ENCODE assay signal across 10 mouse cellular contexts in genomic region chr8:94996037-94996436, GRCm38 (mm10). TPM values are rescaled to one million over a fixed set of nuclear protein-coding genes. Genes with fewer than 3 reads are reported as not detected.
A peak's percentile ranks its signal among the peaks of the same experiment; 100 is the strongest.
DNase-seq lines count a peak whose midpoint lies in the region; ATAC-seq and TF ChIP-seq lines count a peak whose summit lies in the region.
"Had no signal": no experiment of that assay in that cellular context is flagged by ENCODE, and none has a peak within 500 bp of the region (broad histone marks: within the 10 kb centered on the region; RNA-seq: fewer than 3 reads in every experiment).

No protein-coding gene starts in this region.

- WGBS in kidney, adult 2 months: 54% methylated on average over 12 of the region's 12 CpGs
- WGBS in kidney, embryonic 14.5 days: 77% methylated on average over 12 of the region's 12 CpGs
- WGBS in embryonic facial prominence, embryonic 12.5 days: 74% methylated on average over 12 of the region's 12 CpGs
- WGBS in hindbrain, embryonic 15.5 days: 13% methylated on average over 12 of the region's 12 CpGs
- WGBS in neural tube, embryonic 13.5 days: 24% methylated on average over 12 of the region's 12 CpGs
- 79% methylated on average over 12 of the region's 12 CpGs for WGBS in heart, embryonic 11.5 days (ENCODE audit: insufficient replicate concordance)

- no peak overlapping the region for H3K4me2 ChIP-seq in kidney, embryonic 14.5 days (replicated peaks; ENCODE audit: low read depth, low read length)
- H3K4me2 ChIP-seq in embryonic facial prominence, embryonic 12.5 days (replicated peaks): peak overlapping the region; percentile 34; the same call in 1 of the 2 replicates
- H3K4me2 ChIP-seq in hindbrain, embryonic 15.5 days: peak overlapping the region; percentile 66
- peak overlapping the region; percentile 79 for H3K4me2 ChIP-seq in neural tube, embryonic 13.5 days
- H3K4me2 ChIP-seq in heart, embryonic 11.5 days: no peak overlapping the region

- no peak for DNase-seq in kidney, adult 2 months
- DNase-seq in urinary bladder, postnatal 25 days (ENCODE audit: low spot score): no peak
- DNase-seq in kidney, adult 18-20 months: no peak
- DNase-seq: kidney, postnatal 4 days had no signal

- peak overlapping the region; percentile 18; the same call in 1 of the 2 replicates for H3K27ac ChIP-seq in kidney, adult 2 months (ENCODE audit: insufficient read depth, low read depth, low read length)
- H3K27ac ChIP-seq in kidney, embryonic 14.5 days (ENCODE audit: low read depth, low read length): no peak overlapping the region
- H3K27ac ChIP-seq in embryonic facial prominence, embryonic 12.5 days: no peak overlapping the region
- peak overlapping the region; percentile 93 for H3K27ac ChIP-seq in hindbrain, embryonic 15.5 days (replicated peaks)
- peak overlapping the region; percentile 98 for H3K27ac ChIP-seq in neural tube, embryonic 13.5 days (replicated peaks)
- H3K27ac ChIP-seq in heart, embryonic 11.5 days (ENCODE audit: low read depth, low read length): no peak overlapping the region

- H3K36me3 ChIP-seq in kidney, adult 2 months (ENCODE audit: control insufficient read depth, insufficient read depth, low read length): no peaks in the 10 kb centered on the region
- H3K36me3 ChIP-seq in kidney, embryonic 14.5 days (ENCODE audit: control insufficient read depth, insufficient read depth, low read length): no peaks in the 10 kb centered on the region
- H3K36me3 ChIP-seq in embryonic facial prominence, embryonic 12.5 days: no peaks in the 10 kb centered on the region
- H3K36me3 ChIP-seq in hindbrain, embryonic 15.5 days: no peaks in the 10 kb centered on the region
- H3K36me3 ChIP-seq in neural tube, embryonic 13.5 days: no peaks in the 10 kb centered on the region
- no peaks in the 10 kb centered on the region for H3K36me3 ChIP-seq in heart, embryonic 11.5 days (ENCODE audit: control insufficient read depth, insufficient read depth, low read length)

- no peak for TF ChIP-seq POLR2A in kidney, adult 2 months (IDR thresholded peaks at IDR 0.05; ENCODE audit: low read depth, low read length)

- H3K4me3 ChIP-seq in kidney, adult 2 months (ENCODE audit: insufficient read depth, low read depth, low read length): no peak overlapping the region
- no peak overlapping the region for H3K4me3 ChIP-seq in kidney, embryonic 14.5 days (ENCODE audit: low read length)
- H3K4me3 ChIP-seq in embryonic facial prominence, embryonic 12.5 days: peak overlapping the region; percentile 16
- H3K4me3 ChIP-seq in hindbrain, embryonic 15.5 days: peak overlapping the region; percentile 44
- H3K4me3 ChIP-seq in neural tube, embryonic 13.5 days: peak overlapping the region; percentile 62
- H3K4me3 ChIP-seq in heart, embryonic 11.5 days (ENCODE audit: low read depth, low read length): no peak overlapping the region

- ATAC-seq in kidney, embryonic 14.5 days (ENCODE audit: low FRiP score, low TSS enrichment): no peak
- no peak for ATAC-seq in embryonic facial prominence, embryonic 12.5 days (ENCODE audit: insufficient number of reproducible peaks, insufficient read depth, low FRiP score, low TSS enrichment)
- no peak for ATAC-seq in hindbrain, embryonic 15.5 days (ENCODE audit: low FRiP score, low read depth)
- no peak for ATAC-seq in neural tube, embryonic 13.5 days (ENCODE audit: low read depth)
- no peak for ATAC-seq in heart, embryonic 11.5 days (replicated peaks; ENCODE audit: insufficient number of reproducible peaks, low FRiP score, low TSS enrichment)

- H3K4me1 ChIP-seq in kidney, adult 2 months (ENCODE audit: control insufficient read depth, insufficient read depth, low read length): peaks cover 82% of the 10 kb centered on the region
- H3K4me1 ChIP-seq in kidney, embryonic 14.5 days (ENCODE audit: control insufficient read depth, insufficient read depth, low read length): peaks cover 37% of the 10 kb centered on the region
- peaks cover 30% of the 10 kb centered on the region for H3K4me1 ChIP-seq in embryonic facial prominence, embryonic 12.5 days
- peaks cover 99% of the 10 kb centered on the region for H3K4me1 ChIP-seq in hindbrain, embryonic 15.5 days (replicated peaks)
- H3K4me1 ChIP-seq in neural tube, embryonic 13.5 days (replicated peaks): peaks cover 99% of the 10 kb centered on the region
- H3K4me1 ChIP-seq in heart, embryonic 11.5 days (ENCODE audit: control insufficient read depth, insufficient read depth, low read length): peaks cover 25% of the 10 kb centered on the region

- no peak for TF ChIP-seq CTCF in kidney, adult 2 months (conservative IDR thresholded peaks at IDR 0.05; ENCODE audit: insufficient read depth, insufficient read length, low read depth, low read length)

- no peaks in the 10 kb centered on the region for H3K9me3 ChIP-seq in kidney, embryonic 14.5 days (ENCODE audit: control insufficient read depth, low read length)
- H3K9me3 ChIP-seq in embryonic facial prominence, embryonic 12.5 days: no peaks in the 10 kb centered on the region
- no peaks in the 10 kb centered on the region for H3K9me3 ChIP-seq in hindbrain, embryonic 15.5 days
- H3K9me3 ChIP-seq in neural tube, embryonic 13.5 days: no peaks in the 10 kb centered on the region
- H3K9me3 ChIP-seq in heart, embryonic 11.5 days (replicated peaks; ENCODE audit: control insufficient read depth, low read length): no peaks in the 10 kb centered on the region

- no peaks in the 10 kb centered on the region for H3K27me3 ChIP-seq in kidney, adult 2 months (replicated peaks; ENCODE audit: control insufficient read depth, insufficient read depth, low read length)
- H3K27me3 ChIP-seq in kidney, embryonic 14.5 days (ENCODE audit: control insufficient read depth, insufficient read depth, low read length): no peaks in the 10 kb centered on the region
- H3K27me3 ChIP-seq in embryonic facial prominence, embryonic 12.5 days: 0 out of 2 replicates have a peak, but pooled peaks cover 4% of the 10 kb centered on the region
- H3K27me3 ChIP-seq in hindbrain, embryonic 15.5 days: no peaks in the 10 kb centered on the region
- H3K27me3 ChIP-seq in neural tube, embryonic 13.5 days: no peaks in the 10 kb centered on the region
- H3K27me3 ChIP-seq in heart, embryonic 11.5 days (ENCODE audit: control insufficient read depth, insufficient read depth, low read length): no peaks in the 10 kb centered on the region; the same call in 1 of the 2 replicates

- H3K9ac ChIP-seq in kidney, embryonic 14.5 days (ENCODE audit: low read depth, low read length): no peak overlapping the region
- H3K9ac ChIP-seq in embryonic facial prominence, embryonic 12.5 days: 0 out of 2 replicates have a peak overlapping the region, but pooled peaks have one; percentile 28
- H3K9ac ChIP-seq in hindbrain, embryonic 15.5 days: peak overlapping the region; percentile 70
- peak overlapping the region; percentile 97 for H3K9ac ChIP-seq in neural tube, embryonic 13.5 days
- H3K9ac ChIP-seq in heart, embryonic 11.5 days (ENCODE audit: low read depth, low read length): no peak overlapping the region

RNA-seq across cellular contexts. Expression of gene Adgrg3, which starts 21.5 kb away (rescaled TPM):
- 9.9 and 12.7 TPM in 2 replicates for polyA plus RNA-seq in kidney, adult 2 months (2012; rRNA removed)
- polyA plus RNA-seq in kidney, embryonic 14.5 days (2014; fragmentation: Nextera tagmentation; extraction: Ambion mirVana): 2.9 and 3.8 TPM in 2 replicates
- polyA plus RNA-seq in embryonic facial prominence, embryonic 12.5 days (2016; fragmentation: Nextera tagmentation; extraction: Ambion mirVana): 2.9 and 3.9 TPM in 2 replicates
- polyA plus RNA-seq in hindbrain, embryonic 15.5 days (2015; fragmentation: Nextera tagmentation; extraction: Ambion mirVana): 0.79 and 0.95 TPM in 2 replicates
- polyA plus RNA-seq in neural tube, embryonic 13.5 days (2015; fragmentation: Nextera tagmentation; extraction: Ambion mirVana): 1.4 and 1.5 TPM in 2 replicates
- 2.0 and 4.5 TPM in 2 replicates for polyA plus RNA-seq in heart, embryonic 11.5 days (2014; fragmentation: Nextera tagmentation; extraction: Ambion mirVana)

RNA-seq across cellular contexts. Expression of gene Adgrg1, which starts 21.5 kb away (rescaled TPM):
- polyA plus RNA-seq in kidney, adult 2 months (2012; rRNA removed): 342 and 447 TPM in 2 replicates
- polyA plus RNA-seq in kidney, embryonic 14.5 days (2014; fragmentation: Nextera tagmentation; extraction: Ambion mirVana): 15.5 and 31.3 TPM in 2 replicates
- 22.3 and 28.2 TPM in 2 replicates for polyA plus RNA-seq in embryonic facial prominence, embryonic 12.5 days (2016; fragmentation: Nextera tagmentation; extraction: Ambion mirVana)
- polyA plus RNA-seq in hindbrain, embryonic 15.5 days (2015; fragmentation: Nextera tagmentation; extraction: Ambion mirVana): 116 and 122 TPM in 2 replicates
- polyA plus RNA-seq in neural tube, embryonic 13.5 days (2015; fragmentation: Nextera tagmentation; extraction: Ambion mirVana): 160 and 168 TPM in 2 replicates
- 6.4 and 7.5 TPM in 2 replicates for polyA plus RNA-seq in heart, embryonic 11.5 days (2014; fragmentation: Nextera tagmentation; extraction: Ambion mirVana)

RNA-seq across cellular contexts. Expression of gene Drc7, which starts 58.9 kb away (rescaled TPM):
- polyA plus RNA-seq in kidney, adult 2 months (2012; rRNA removed): 0.05 and 0.10 TPM in 2 replicates
- not detected in 2 replicates for polyA plus RNA-seq in kidney, embryonic 14.5 days (2014; fragmentation: Nextera tagmentation; extraction: Ambion mirVana)
- 0.17 TPM in 1 of 2 replicates, not detected in the other for polyA plus RNA-seq in embryonic facial prominence, embryonic 12.5 days (2016; fragmentation: Nextera tagmentation; extraction: Ambion mirVana)
- polyA plus RNA-seq in hindbrain, embryonic 15.5 days (2015; fragmentation: Nextera tagmentation; extraction: Ambion mirVana): 2.1 and 2.4 TPM in 2 replicates
- polyA plus RNA-seq in neural tube, embryonic 13.5 days (2015; fragmentation: Nextera tagmentation; extraction: Ambion mirVana): 0.18 and 0.26 TPM in 2 replicates
- polyA plus RNA-seq in heart, embryonic 11.5 days (2014; fragmentation: Nextera tagmentation; extraction: Ambion mirVana): not detected in 2 replicates
- polyA plus RNA-seq: small intestine, adult 2 months had no signal

Comparison
In these comparisons a context has a peak if more than half of its experiments do, and no peak if none do; other contexts are left out.
1. H3K27ac ChIP-seq: peak in kidney, adult 2 months (single experiment), hindbrain, embryonic 15.5 days (single experiment) and neural tube, embryonic 13.5 days (single experiment); none in kidney, embryonic 14.5 days (single experiment), embryonic facial prominence, embryonic 12.5 days (single experiment) and heart, embryonic 11.5 days (single experiment).
2. H3K4me3 ChIP-seq: peak in embryonic facial prominence, embryonic 12.5 days (single experiment), hindbrain, embryonic 15.5 days (single experiment) and neural tube, embryonic 13.5 days (single experiment); none in kidney, adult 2 months (single experiment), kidney, embryonic 14.5 days (single experiment) and heart, embryonic 11.5 days (single experiment).
3. H3K4me2 ChIP-seq: peak in embryonic facial prominence, embryonic 12.5 days (single experiment), hindbrain, embryonic 15.5 days (single experiment) and neural tube, embryonic 13.5 days (single experiment); none in kidney, embryonic 14.5 days (single experiment) and heart, embryonic 11.5 days (single experiment).
4. H3K9ac ChIP-seq: peak in embryonic facial prominence, embryonic 12.5 days (single experiment), hindbrain, embryonic 15.5 days (single experiment) and neural tube, embryonic 13.5 days (single experiment); none in kidney, embryonic 14.5 days (single experiment) and heart, embryonic 11.5 days (single experiment).